Mouse (Mus musculus) ES-Bruce4 (cell line): Measurements from ENCODE around the gene Ccndbp1.

Experiments
- CTCF ChIP-seq: IDR thresholded peaks from one replicate; pipeline ENCODE4 v1.8.1; 2011; ENCODE audit warnings: low read depth, low read length
- EP300 ChIP-seq: IDR thresholded peaks from 2 replicates; pipeline ENCODE4 v1.6.1; 2011; ENCODE audit warnings: low read depth, low read length; ENCODE audit not compliant: insufficient read depth
- POLR2A ChIP-seq: IDR thresholded peaks from one replicate; pipeline ENCODE4 v1.8.1; 2011; ENCODE audit warnings: low read length; ENCODE audit not compliant: insufficient read depth

- TF ChIP-seq POLR2A (no peak), CTCF (no peak), EP300 (no peak)
Observed at GRCm38 (mm10) chr2:120965486-120965885, 42.7 kb upstream of the Ccndbp1 start.
